Mouse (Mus musculus) neural tube, embryonic 14.5 days (tissue): Measurements from ENCODE around the gene Kdm4b. TPM values are rescaled to one million over a fixed set of nuclear protein-coding genes. Genes with fewer than 3 reads are reported as not detected.
A peak's percentile ranks its signal among the peaks of the same experiment; 100 is the strongest.

ENCODE experiments used
- ATAC-seq: fragments of 200-750 bp; cut with Nextera tagmentation; 2 replicates; pipeline ENCODE4 v1.8.0; 2017; ENCODE audit warnings: low read depth, mild to moderate bottlenecking, moderate TSS enrichment, moderate library complexity
- H3K27ac ChIP-seq: fragments of 300-500 bp; sonication (generic); 2 replicates; pipeline ENCODE4 v1.5.1; 2014; ENCODE audit warnings: low read depth, mild to moderate bottlenecking, control low read depth, low read length, moderate library complexity, mixed read lengths
- H3K27me3 ChIP-seq: fragments of 300-500 bp; sonication (generic); 2 replicates; pipeline ENCODE4 v1.6.1; 2014; ENCODE audit warnings: low read length; ENCODE audit not compliant: control insufficient read depth, insufficient read depth
- H3K36me3 ChIP-seq: fragments of 300-500 bp; sonication (generic); 2 replicates; pipeline ENCODE4 v1.6.1; 2014; ENCODE audit warnings: low read length, mixed read lengths; ENCODE audit not compliant: control insufficient read depth, insufficient read depth
- H3K4me1 ChIP-seq: fragments of 300-500 bp; sonication (generic); 2 replicates; pipeline ENCODE4 v1.6.1; 2014; ENCODE audit warnings: low read length; ENCODE audit not compliant: control insufficient read depth, insufficient read depth
- H3K4me2 ChIP-seq: fragments of 300-500 bp; sonication (generic); 2 replicates; pipeline ENCODE4 v1.6.1; 2014; ENCODE audit warnings: mild to moderate bottlenecking, low read depth, low read length, control low read depth
- H3K4me3 ChIP-seq: fragments of 300-500 bp; sonication (generic); 2 replicates; pipeline ENCODE4 v1.5.1; 2014; ENCODE audit warnings: low read depth, low read length, control low read depth, mixed read lengths
- H3K9ac ChIP-seq: fragments of 300-500 bp; sonication (generic); replicated peaks from 2 replicates; pipeline ENCODE4 v1.6.1; 2014; ENCODE audit warnings: low read depth, mild to moderate bottlenecking, control low read depth, low read length, mixed read lengths
- H3K9me3 ChIP-seq: fragments of 300-500 bp; sonication (generic); 2 replicates; pipeline ENCODE4 v1.6.1; 2016; ENCODE audit warnings: low read length; ENCODE audit not compliant: control insufficient read depth
- WGBS: fragments of 180-500 bp; shearing (Covaris S2); extraction: QIAGEN DNeasy Blood & Tissue Kit; methylation state at CpG from one replicate; pipeline ENCODE4 v1.1.7; 2014; 5-methylcytosine and 5-hydroxymethylcytosine counted together
- polyA plus RNA-seq: library from polyadenylated mRNA; unstranded; fragments of >200 nt; fragmentation: Nextera tagmentation; extraction: Ambion mirVana; gene quantifications from 2 replicates; pipeline ENCODE4 v1.2.1, GENCODE M21; 2014

Gene Kdm4b
- polyA plus RNA-seq, 1 experiment from 2014 or later = 58.6 TPM

- H3K27ac ChIP-seq = no peak overlapping the region
- no peak overlapping the region for H3K9ac ChIP-seq
- H3K36me3 ChIP-seq = no peaks in the 10 kb centered on the region
- 93% methylated on average over 11 of the region's 11 CpGs for WGBS
- no peak for ATAC-seq
- H3K4me2 ChIP-seq = no peak overlapping the region
- no peak overlapping the region for H3K4me3 ChIP-seq
- H3K9me3 ChIP-seq = no peaks in the 10 kb centered on the region
- H3K27me3 ChIP-seq = no peaks in the 10 kb centered on the region
- peaks cover 8% of the 10 kb centered on the region; the same call in 1 of the 2 replicates for H3K4me1 ChIP-seq
Observed at GRCm38 (mm10) chr17:56285995-56286394, 39.9 kb upstream of the Kdm4b start.

- Histone ChIP-seq H3K36me3 (no peaks in the 10 kb centered on the region), H3K27ac (no peak overlapping the region), H3K4me2 (peak overlapping the region; percentile 20; the same call in 1 of the 2 replicates), H3K4me1 (peaks cover 8% of the 10 kb centered on the region; the same call in 1 of the 2 replicates), H3K9me3 (no peaks in the 10 kb centered on the region), H3K27me3 (no peaks in the 10 kb centered on the region), H3K9ac (no peak overlapping the region), H3K4me3 (no peak overlapping the region)
- 68% methylated on average over 3 of the region's 3 CpGs for WGBS
- ATAC-seq = no peak
Observed at GRCm38 (mm10) chr17:56287830-56288229, 38.0 kb upstream of the Kdm4b start.

GRCm38 (mm10) chr17:56288866-56289265 is 37.0 kb upstream of the Kdm4b start:
- Histone ChIP-seq H3K36me3 (no peaks in the 10 kb centered on the region), H3K27ac (no peak overlapping the region), H3K9me3 (no peaks in the 10 kb centered on the region), H3K27me3 (no peaks in the 10 kb centered on the region), H3K4me2 (peak overlapping the region; percentile 42; the same call in 1 of the 2 replicates), H3K4me3 (no peak overlapping the region), H3K4me1 (peaks cover 8% of the 10 kb centered on the region; the same call in 1 of the 2 replicates), H3K9ac (0 out of 2 replicates have a peak overlapping the region, but pooled peaks have one; percentile 21)
- WGBS = 57% methylated on average over 3 of the region's 3 CpGs
- ATAC-seq = no peak

GRCm38 (mm10) chr17:56289371-56290331 is 36.2 kb upstream of the Kdm4b start:
- WGBS = 6% methylated on average over 23 of the region's 23 CpGs
- peak overlapping the region; percentile 28 for H3K9ac ChIP-seq

GRCm38 (mm10) chr17:56290388-56291170 is 35.3 kb upstream of the Kdm4b start:
- no peaks in the 10 kb centered on the region for H3K36me3 ChIP-seq
- H3K27ac ChIP-seq = peak overlapping the region; percentile 39; the same call in 1 of the 2 replicates
- peak overlapping the region; percentile 28 for H3K4me3 ChIP-seq
- ATAC-seq = peak; percentile 53; the same call in 1 of the 2 replicates
- peak overlapping the region; percentile 42 for H3K4me2 ChIP-seq
- peak overlapping the region; percentile 28 for H3K9ac ChIP-seq
- no peaks in the 10 kb centered on the region for H3K27me3 ChIP-seq
- H3K9me3 ChIP-seq = no peaks in the 10 kb centered on the region
- WGBS = 7% methylated on average over 17 of the region's 17 CpGs
- peaks cover 8% of the 10 kb centered on the region; the same call in 1 of the 2 replicates for H3K4me1 ChIP-seq

More at GRCm38 (mm10) chr17:56289371-56290331, 36.2 kb upstream of the Kdm4b start:
- H3K4me3 ChIP-seq = peak overlapping the region; percentile 28
- H3K27ac ChIP-seq = peak overlapping the region; percentile 48; the same call in 1 of the 2 replicates
- H3K4me1 ChIP-seq = peaks cover 8% of the 10 kb centered on the region; the same call in 1 of the 2 replicates
- peak overlapping the region; percentile 42 for H3K4me2 ChIP-seq
- no peaks in the 10 kb centered on the region for H3K36me3 ChIP-seq
- H3K27me3 ChIP-seq = no peaks in the 10 kb centered on the region
- ATAC-seq = 0 out of 2 replicates have a peak, but pooled peaks have one; percentile 19
- H3K9me3 ChIP-seq = no peaks in the 10 kb centered on the region

GRCm38 (mm10) chr17:56291171-56291511 is 34.7 kb upstream of the Kdm4b start:
- Histone ChIP-seq H3K4me2 (peak overlapping the region; percentile 42), H3K27me3 (no peaks in the 10 kb centered on the region), H3K9me3 (no peaks in the 10 kb centered on the region), H3K36me3 (no peaks in the 10 kb centered on the region), H3K9ac (no peak overlapping the region; the same call in 1 of the 2 replicates), H3K4me3 (no peak overlapping the region), H3K27ac (peak overlapping the region; percentile 62; the same call in 1 of the 2 replicates), H3K4me1 (peaks cover 8% of the 10 kb centered on the region; the same call in 1 of the 2 replicates)
- peak; percentile 81 for ATAC-seq
- 3% methylated on average over 16 of the region's 16 CpGs for WGBS

- H3K9ac ChIP-seq = no peak overlapping the region
- no peak overlapping the region for H3K27ac ChIP-seq
- H3K4me1 ChIP-seq = peaks cover 8% of the 10 kb centered on the region; the same call in 1 of the 2 replicates
- no peak overlapping the region for H3K4me3 ChIP-seq
- no peaks in the 10 kb centered on the region for H3K27me3 ChIP-seq
- no peaks in the 10 kb centered on the region for H3K36me3 ChIP-seq
- 57% methylated on average over 7 of the region's 7 CpGs for WGBS
- H3K4me2 ChIP-seq = no peak overlapping the region
- ATAC-seq = no peak
- no peaks in the 10 kb centered on the region for H3K9me3 ChIP-seq
Observed at GRCm38 (mm10) chr17:56291826-56292475, 33.9 kb upstream of the Kdm4b start.

GRCm38 (mm10) chr17:56292531-56293222 is 33.2 kb upstream of the Kdm4b start, which contains the start of gene Plin3:
Plin3 (minus strand) TSS chr17:56292873.
- Histone ChIP-seq H3K4me2 (no peak within 1 kb of the TSS), H3K4me3 (no peak within 1 kb of the TSS), H3K36me3 (no peaks in the 10 kb centered on the region), H3K4me1 (peaks cover 8% of the 10 kb centered on the region; the same call in 1 of the 2 replicates), H3K9me3 (no peaks in the 10 kb centered on the region), H3K27ac (no peak within 1 kb of the TSS), H3K27me3 (no peaks in the 10 kb centered on the region), H3K9ac (no peak within 1 kb of the TSS)
- ATAC-seq = no peak
- 87% methylated on average over 4 of the region's 4 CpGs for WGBS
